Mouse (Mus musculus) cerebral cortex, adult 2 months (tissue): ENCODE measurements around the gene Wwox.

ENCODE experiments used
- WGBS: fragments of 180-500 bp; shearing (Covaris S2); methylation state at CpG from one replicate; pipeline ENCODE4 v1.1.7; 2018; 5-methylcytosine and 5-hydroxymethylcytosine counted together

Gene Wwox

GRCm38 (mm10) chr8:114890478-114890877, 451.0 kb downstream of the Wwox start:
- WGBS: 83% methylated on average over 5 of the region's 5 CpGs

GRCm38 (mm10) chr8:114891252-114891651, 451.8 kb downstream of the Wwox start:
- 87% methylated on average over 4 of the region's 4 CpGs for whole genome bisulfite sequencing

GRCm38 (mm10) chr8:114897432-114897831, 458.0 kb downstream of the Wwox start:
- 89% methylated on average over 8 of the region's 8 CpGs for WGBS

DNA sequence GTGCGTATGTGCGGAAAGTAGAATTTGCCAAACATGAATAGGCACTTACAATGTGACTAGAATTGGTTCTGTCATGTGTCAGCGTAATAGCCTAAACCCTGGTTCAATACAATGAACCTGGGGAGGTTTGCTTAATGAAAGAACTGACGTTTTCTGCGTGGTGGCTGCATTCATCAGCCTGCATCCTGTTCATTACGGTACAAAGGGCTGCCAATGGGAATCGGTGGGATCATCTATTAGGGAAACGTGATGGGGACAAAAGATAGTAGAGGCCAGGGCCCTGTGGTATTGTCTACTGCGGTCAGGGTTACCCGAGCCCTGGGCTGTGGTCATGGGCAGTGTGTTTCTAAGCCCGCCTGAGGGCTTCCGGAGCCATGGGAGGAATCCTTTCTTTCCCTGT, 459.7 kb downstream of the Wwox start:
- 64% methylated on average over 12 of the region's 12 CpGs for WGBS

DNA sequence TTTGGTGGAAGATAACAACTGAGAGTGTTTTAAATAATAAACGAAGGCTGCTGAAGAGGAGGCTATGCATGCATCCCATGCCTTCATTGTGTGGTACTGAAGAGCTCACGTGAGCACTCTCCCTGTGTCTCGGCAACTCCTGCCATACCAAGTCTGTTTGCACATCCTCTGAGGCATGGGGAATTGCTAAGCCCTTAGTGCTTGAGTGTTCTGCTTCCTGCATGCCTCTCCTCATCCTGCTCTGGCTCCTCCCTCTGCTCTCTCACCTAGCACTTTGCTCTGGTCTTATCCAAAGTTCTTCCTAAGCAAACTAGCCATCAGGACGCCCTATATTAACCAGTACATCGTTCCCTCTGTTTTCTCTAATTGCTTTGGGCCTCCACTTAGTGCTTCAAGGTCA, 463.1 kb downstream of the Wwox start:
- 96% methylated on average over 5 of the region's 5 CpGs for WGBS

GRCm38 (mm10) chr8:114908086-114908485, 468.6 kb downstream of the Wwox start:
- WGBS: 77% methylated on average over 8 of the region's 8 CpGs

- 91% methylated on average over 7 of the region's 7 CpGs for WGBS
These were observed 469.1 kb downstream of the Wwox start for GRCm38 (mm10) chr8:114908589-114908988.

DNA sequence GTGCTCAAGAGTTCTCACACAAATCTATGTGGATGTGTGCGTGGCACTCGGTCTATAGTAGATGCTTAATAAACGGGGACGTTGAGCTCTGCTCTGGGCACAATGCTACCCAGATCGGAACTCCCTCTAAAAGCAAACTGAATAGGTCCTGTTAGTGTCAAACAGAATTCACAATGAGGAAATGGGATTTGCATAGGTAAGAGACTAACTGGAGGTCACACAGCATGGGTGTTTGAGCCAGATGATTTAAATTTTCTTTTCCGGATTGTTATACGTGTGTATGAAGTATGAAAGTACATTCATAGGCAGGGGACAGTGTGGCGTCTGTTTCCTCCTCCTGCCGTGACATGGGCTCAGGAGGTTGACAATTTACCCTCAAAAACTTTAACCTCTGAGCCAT, 469.7 kb downstream of the Wwox start:
- 94% methylated on average over 9 of the region's 9 CpGs for WGBS

GRCm38 (mm10) chr8:114911031-114911580, 471.7 kb downstream of the Wwox start:
- 58% methylated on average over 17 of the region's 17 CpGs for WGBS

GRCm38 (mm10) chr8:114923629-114924028, 484.2 kb downstream of the Wwox start:
- 41% methylated on average over 7 of the region's 7 CpGs for WGBS

DNA sequence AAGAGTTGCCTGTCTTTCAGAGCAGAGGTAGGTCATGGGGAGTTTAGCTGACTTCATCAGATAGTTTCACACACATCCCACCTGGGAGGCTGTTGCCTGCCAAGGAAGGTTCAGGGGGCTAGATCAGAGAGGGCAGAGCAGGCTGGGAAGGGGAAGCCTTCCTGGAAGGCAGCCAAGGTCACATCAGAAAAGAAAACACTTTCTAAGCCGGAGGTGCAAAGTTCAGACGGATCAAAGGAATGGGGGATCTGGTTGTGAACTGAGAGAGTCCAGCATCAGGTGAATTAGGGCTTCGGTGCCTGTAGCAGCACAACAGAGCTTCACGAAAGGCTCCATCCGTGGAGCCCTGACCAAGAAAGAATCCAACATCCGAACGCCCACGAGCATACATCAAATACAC, 488.0 kb downstream of the Wwox start:
- WGBS: 79% methylated on average over 8 of the region's 8 CpGs

DNA sequence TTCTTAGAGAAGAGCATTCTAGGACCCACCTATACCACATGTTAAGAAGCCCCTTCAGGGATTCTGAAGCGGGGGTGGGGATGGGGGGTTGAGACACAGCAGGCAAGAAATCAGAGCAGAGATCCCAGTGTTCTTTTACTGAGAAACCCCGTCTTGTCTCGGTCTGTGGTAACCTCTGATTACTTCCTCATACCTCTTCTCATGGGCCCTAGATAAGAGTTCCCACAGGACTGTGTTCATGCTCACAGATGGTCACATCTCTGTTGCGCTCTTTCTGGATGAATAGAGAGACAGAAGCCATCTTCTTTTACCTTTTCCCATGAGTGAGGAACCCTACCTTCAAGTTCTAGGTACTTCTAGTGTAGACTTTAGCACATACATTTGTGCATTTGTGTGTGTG, 488.5 kb downstream of the Wwox start:
- 94% methylated on average over 4 of the region's 4 CpGs for WGBS

DNA sequence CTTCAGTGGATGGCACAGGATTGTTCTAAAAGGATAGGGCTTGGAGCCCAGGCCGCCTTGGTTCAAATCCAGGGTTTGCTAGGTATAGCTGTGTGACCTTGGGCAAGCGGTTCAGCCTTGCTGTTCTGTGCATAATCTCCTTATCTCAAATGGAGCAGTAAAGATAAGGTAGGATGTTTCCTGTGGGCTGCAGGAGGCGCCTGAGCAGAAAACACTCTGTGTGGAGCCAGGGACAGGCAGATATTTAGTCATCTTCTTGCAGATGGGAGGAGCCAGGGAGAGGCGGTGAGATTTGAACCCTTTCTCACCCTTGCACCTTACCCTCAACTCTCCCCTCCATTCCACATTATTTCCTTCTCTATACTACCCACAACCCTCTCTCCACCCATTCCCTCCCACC, 490.1 kb downstream of the Wwox start:
- WGBS: 97% methylated on average over 4 of the region's 4 CpGs

DNA sequence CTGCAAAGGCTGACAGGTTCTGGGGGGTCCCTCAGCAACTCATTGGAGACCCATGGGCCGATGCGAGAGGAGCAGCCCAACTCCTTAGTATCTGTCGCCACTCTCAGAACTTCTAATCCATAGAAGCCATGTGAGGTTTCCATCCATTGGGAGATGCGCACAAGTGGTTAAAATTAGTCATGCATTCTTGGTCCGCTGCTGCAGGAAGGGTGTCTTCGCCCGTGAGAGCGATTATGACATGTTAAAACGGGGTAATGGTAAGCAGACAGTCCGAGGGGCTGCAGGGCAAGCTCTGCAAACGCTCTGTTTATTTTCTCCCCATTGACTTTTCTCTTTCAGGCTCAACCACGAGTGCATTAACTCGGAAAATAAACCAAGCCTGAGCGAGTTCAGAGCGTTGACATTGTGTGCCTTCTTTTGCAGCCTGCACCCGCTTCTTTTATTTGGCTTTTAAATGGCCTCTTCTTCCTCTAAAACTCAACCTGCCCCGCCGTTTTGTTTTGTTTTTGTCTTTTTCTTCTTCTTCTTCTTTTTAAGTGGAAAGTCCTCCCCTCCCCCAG, 492.7 kb downstream of the Wwox start:
- 53% methylated on average over 18 of the region's 18 CpGs for WGBS

DNA sequence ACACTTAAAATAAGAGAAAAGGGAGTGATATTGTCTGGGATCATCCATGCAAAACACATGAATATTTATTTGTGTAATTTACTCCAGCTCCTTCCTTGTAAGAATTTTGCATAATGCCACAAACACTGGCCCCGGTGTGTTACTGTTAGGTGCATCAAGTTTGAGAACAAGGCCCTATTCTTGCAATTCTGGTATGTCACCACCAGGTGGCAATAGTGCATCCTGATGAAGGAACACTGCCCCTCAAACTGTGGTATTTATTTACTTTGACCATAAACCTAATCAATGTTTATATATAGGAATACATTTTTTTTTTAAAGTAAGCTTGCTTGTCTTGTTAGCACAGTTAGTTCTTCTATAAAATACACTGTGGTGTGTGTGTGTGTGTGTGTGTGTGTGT, 493.8 kb downstream of the Wwox start:
- 40% methylated on average over 1 of the region's 1 CpGs for WGBS

DNA sequence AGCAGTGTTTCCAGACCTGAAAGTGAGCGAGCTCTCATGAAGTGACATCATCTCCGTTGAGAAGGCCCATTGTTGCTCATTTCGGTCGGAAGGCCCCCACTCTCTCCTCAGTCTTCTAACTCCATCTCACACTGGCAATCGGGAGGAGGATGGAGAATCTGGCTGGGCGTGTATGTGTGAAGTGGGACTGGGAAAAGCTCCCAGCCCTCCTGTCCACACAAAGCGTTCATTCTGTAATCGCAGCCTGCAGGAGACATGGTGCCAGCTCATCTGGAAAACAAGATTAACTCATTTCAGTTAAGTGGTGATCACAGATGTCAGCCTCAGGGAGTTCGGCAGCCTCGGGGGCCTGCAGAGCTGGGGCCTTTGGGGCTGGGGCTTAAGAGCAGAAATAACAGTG, 497.4 kb downstream of the Wwox start:
- WGBS: 27% methylated on average over 10 of the region's 10 CpGs

DNA sequence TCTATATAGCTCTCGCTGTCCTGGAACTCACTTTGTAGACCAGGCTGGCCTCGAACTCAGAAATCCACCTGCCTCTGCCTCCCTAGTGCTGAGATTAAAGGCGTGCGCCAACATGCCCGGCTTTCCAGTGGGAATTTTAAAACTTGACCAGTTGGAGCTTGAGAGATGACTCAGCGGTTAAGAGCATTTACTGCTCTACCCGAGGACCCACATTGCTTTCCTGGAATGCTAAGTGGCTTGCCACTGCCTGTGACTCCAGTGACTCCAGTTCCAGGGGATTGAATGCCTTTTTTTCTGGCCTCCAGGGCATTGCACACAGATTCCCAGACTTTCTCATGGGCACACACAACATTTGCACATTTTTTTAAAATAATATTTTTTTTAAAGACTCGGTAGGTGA, 499.9 kb downstream of the Wwox start:
- WGBS: 93% methylated on average over 8 of the region's 8 CpGs

- WGBS: 78% methylated on average over 5 of the region's 5 CpGs
These were observed 501.6 kb downstream of the Wwox start for GRCm38 (mm10) chr8:114941096-114941495.

- 74% methylated on average over 9 of the region's 9 CpGs for WGBS
These were observed 502.2 kb downstream of the Wwox start for GRCm38 (mm10) chr8:114941644-114942043.

DNA sequence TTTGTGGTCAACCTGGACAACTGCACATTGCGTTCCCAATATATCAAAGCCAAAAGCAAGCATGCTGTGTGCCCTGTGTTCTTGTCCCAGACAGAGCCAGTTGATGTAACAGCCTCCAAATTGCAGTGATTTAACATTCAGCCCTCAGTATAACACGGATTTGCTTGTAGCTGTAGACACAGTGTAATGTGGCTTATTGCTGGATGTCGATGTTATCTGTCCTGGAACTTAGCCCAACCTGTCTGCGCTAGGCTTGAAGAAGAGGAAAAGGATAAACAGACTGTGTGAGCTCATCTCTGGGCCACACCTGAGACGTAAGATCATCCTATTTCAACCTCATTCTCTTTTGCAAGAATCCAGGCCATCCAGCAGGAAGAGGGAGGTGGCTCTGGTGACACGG, 508.5 kb downstream of the Wwox start:
- WGBS: 77% methylated on average over 6 of the region's 6 CpGs

- WGBS: 86% methylated on average over 8 of the region's 8 CpGs
These were observed 517.1 kb downstream of the Wwox start for GRCm38 (mm10) chr8:114956377-114957168.

- 74% methylated on average over 16 of the region's 16 CpGs for WGBS
These were observed 519.1 kb downstream of the Wwox start for GRCm38 (mm10) chr8:114958437-114959107.

- whole genome bisulfite sequencing: 75% methylated on average over 11 of the region's 11 CpGs
These were observed 520.0 kb downstream of the Wwox start for GRCm38 (mm10) chr8:114959406-114959805.
